Mouse (Mus musculus) spleen, adult 2 months (tissue): ENCODE measurements around the gene Alox12. TPM values are rescaled to one million over a fixed set of nuclear protein-coding genes. Genes with fewer than 3 reads are reported as not detected.

ENCODE experiments used
- DNase-seq, 2 experiments: peaks; one replicate each; pipeline versions ENCODE4 v3.0.0 to v3.0.0-alpha.2; 2012 to 2021; ENCODE audit warnings: low spot score in 2 of 2, low read depth in 1 of 2
- H3K27ac ChIP-seq: fragments of 200-500 bp; 2 replicates; pipeline ENCODE4 v1.5.1; 2012; ENCODE audit warnings: low read length, inconsistent platforms; ENCODE audit not compliant: insufficient read depth
- H3K27me3 ChIP-seq: fragments of 200-500 bp; 2 replicates; pipeline ENCODE4 v1.6.1; 2012; ENCODE audit warnings: mild to moderate bottlenecking, moderate library complexity, low read length, inconsistent platforms; ENCODE audit not compliant: control insufficient read depth, insufficient read depth
- H3K36me3 ChIP-seq: fragments of 200-500 bp; 2 replicates; pipeline ENCODE4 v1.6.1; 2012; ENCODE audit warnings: mild to moderate bottlenecking, low read length, inconsistent platforms; ENCODE audit not compliant: control insufficient read depth, insufficient read depth
- H3K4me1 ChIP-seq: fragments of 200-500 bp; 2 replicates; pipeline ENCODE4 v1.6.1; 2011; ENCODE audit warnings: inconsistent platforms; ENCODE audit not compliant: control insufficient read depth, insufficient read depth, insufficient read length
- H3K4me3 ChIP-seq: fragments of 200-500 bp; 2 replicates; pipeline ENCODE4 v1.5.1; 2011; ENCODE audit warnings: mild to moderate bottlenecking, inconsistent platforms; ENCODE audit not compliant: insufficient read depth, insufficient read length; ENCODE audit errors: extremely low read depth
- CTCF ChIP-seq: fragments of 200-500 bp; IDR thresholded peaks from 2 replicates; pipeline ENCODE4 v1.5.1; 2011; ENCODE audit warnings: mild to moderate bottlenecking, inconsistent platforms; ENCODE audit not compliant: insufficient read depth, insufficient read length, insufficient replicate concordance; ENCODE audit errors: extremely low read depth
- POLR2A ChIP-seq: fragments of 200-500 bp; IDR thresholded peaks from 2 replicates; pipeline ENCODE4 v1.6.1; 2011; ENCODE audit warnings: low read depth, low read length, inconsistent platforms
- WGBS: fragments of 180-500 bp; shearing (Covaris S2); methylation state at CpG from one replicate; pipeline ENCODE4 v1.1.7; 2018; 5-methylcytosine and 5-hydroxymethylcytosine counted together
- polyA plus RNA-seq: library from polyadenylated mRNA; depleted of rRNA; stranded (reverse); fragments of >200 nt; gene quantifications from 2 replicates; pipeline ENCODE4 v1.2.3, GENCODE M21; 2012; rRNA removed

Gene Alox12
- 21.1 and 21.4 TPM in 2 replicates for polyA plus RNA-seq

DNA sequence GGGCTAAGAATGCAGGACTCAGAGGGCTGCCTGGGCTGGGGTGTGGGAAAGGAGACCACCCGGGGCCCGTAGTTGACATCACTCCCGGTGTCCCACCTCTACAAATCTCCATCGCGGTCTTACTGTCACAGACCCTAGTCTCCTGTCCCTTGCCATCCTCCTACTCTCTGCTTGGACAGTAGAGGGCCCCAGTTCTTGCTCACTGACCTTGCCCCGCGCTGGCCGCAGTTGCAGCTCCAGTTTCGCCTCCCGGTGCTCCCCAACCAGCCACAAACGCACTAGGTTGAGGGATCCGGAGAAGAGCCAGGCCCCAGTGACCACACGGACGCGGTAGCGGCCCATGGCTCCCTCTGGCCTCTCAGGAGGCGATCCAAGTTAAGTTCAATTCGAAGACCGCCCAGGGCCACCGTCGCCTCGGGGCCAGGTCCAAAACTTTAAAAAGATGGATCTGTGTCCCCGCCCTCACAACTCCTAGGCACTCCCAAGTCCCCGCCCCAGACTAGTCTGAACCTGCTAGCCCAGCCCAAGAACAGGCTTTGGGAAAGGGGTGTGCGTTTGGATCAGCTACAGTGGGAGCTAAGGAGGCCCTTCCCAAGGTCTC lies at the start of gene Alox12:
Gene Alox12, minus strand, starts transcription at position 423 of the 601 bp plus-strand sequence.
- Histone ChIP-seq H3K27me3 (peaks cover 7% of the 10 kb centered on the region), H3K36me3 (no peaks in the 10 kb centered on the region), H3K4me1 (peaks cover 4% of the 10 kb centered on the region; the same call in 1 of the 2 replicates), H3K27ac (no peak within 1 kb of the TSS), H3K4me3 (peak within 1 kb of the TSS; percentile 22; the same call in 1 of the 2 replicates)
- DNase-seq, result no peak
- TF ChIP-seq CTCF (no peak), POLR2A (no peak)
- 21% methylated on average over 25 of the region's 25 CpGs for WGBS

DNA sequence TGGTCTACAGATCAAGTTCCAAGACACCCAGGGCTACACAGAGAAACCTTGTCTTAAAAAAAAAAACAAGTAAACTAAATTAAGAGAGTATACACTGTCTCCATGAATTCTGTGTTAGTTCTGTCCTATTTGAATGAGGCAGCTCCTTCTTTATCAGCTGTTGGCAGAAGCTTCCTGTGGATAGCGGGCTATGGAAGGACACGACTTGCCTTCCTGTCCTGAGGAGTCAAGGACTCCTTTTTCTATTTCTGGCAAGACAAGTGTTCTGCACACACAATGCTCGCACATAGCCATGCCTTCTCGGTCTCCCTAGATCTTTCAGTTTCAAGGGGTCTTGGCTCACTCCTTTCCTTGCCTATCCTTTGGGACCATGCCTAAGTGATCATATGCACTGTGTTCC lies 47.1 kb upstream of the Alox12 start:
- Histone ChIP-seq H3K27me3 (no peaks in the 10 kb centered on the region), H3K4me3 (no peak overlapping the region), H3K27ac (no peak overlapping the region), H3K36me3 (no peaks in the 10 kb centered on the region), H3K4me1 (peaks cover 15% of the 10 kb centered on the region; the same call in 1 of the 2 replicates)
- no peak for TF ChIP-seq CTCF
- no peak for TF ChIP-seq POLR2A
- WGBS, result 63% methylated on average over 4 of the region's 4 CpGs
- no peak for DNase-seq

DNA sequence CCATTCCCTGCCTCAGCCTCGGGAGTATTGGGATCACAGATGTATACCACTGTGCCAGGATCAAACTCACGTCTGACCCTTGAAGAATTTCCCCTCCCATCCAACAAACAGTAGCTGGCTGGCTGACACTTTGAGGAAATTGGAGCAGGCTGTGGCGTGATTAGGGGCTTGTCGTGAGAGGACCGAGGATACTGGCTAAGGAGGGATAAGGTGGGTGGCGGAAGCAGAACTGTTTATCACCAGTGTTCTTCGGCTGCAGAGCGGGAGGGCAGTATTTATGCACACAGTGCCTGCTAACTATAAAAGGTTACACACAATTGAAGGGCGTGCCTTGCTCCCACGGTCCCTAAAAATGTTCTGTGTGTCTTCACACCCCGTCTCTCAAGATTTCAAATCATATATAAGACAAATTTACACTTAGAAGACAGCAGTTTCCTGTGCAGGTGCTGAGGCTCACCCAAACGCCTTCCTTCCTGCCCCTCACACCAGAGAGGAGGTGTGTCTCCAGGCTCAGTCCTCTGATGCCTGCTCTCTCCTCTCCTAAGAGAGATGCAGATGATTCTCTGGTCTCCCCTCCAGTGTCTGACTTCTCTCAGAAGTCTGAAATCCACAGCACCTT lies 42.8 kb upstream of the Alox12 start:
- DNase-seq, result peak in 1 of 2 experiments; percentile 21
- 2% methylated on average over 12 of the region's 12 CpGs for WGBS
- no peaks in the 10 kb centered on the region for H3K27me3 ChIP-seq
- no peaks in the 10 kb centered on the region for H3K36me3 ChIP-seq
- H3K27ac ChIP-seq, result peak overlapping the region; percentile 79
- H3K4me1 ChIP-seq, result peaks cover 9% of the 10 kb centered on the region; the same call in 1 of the 2 replicates
- TF ChIP-seq POLR2A (no peak), CTCF (no peak)
- H3K4me3 ChIP-seq, result no peak overlapping the region

DNA sequence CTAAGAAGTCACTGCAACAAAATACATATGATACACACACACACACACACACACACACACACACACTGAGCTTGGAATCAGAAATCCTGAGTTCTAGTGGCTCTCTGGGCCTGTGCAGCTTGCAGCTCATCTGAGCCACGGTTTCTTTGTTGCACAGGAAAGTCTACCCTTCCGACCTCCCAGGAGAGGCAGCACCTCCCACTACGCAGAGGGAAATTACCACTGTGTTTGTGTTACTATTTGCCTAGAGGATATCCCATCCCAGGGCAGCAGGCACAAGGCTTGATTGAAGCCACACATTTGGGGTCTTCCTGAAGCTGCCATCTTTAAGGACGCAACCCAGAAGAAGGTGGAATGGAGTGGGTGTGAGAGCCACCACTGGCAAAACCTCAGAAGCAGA lies 42.3 kb upstream of the Alox12 start:
- TF ChIP-seq CTCF (no peak), POLR2A (no peak)
- Histone ChIP-seq H3K36me3 (no peaks in the 10 kb centered on the region), H3K4me1 (peaks cover 9% of the 10 kb centered on the region; the same call in 1 of the 2 replicates), H3K27ac (peak overlapping the region; percentile 79), H3K27me3 (no peaks in the 10 kb centered on the region), H3K4me3 (no peak overlapping the region)
- DNase-seq, result no peak
- WGBS, result 23% methylated on average over 4 of the region's 4 CpGs

DNA sequence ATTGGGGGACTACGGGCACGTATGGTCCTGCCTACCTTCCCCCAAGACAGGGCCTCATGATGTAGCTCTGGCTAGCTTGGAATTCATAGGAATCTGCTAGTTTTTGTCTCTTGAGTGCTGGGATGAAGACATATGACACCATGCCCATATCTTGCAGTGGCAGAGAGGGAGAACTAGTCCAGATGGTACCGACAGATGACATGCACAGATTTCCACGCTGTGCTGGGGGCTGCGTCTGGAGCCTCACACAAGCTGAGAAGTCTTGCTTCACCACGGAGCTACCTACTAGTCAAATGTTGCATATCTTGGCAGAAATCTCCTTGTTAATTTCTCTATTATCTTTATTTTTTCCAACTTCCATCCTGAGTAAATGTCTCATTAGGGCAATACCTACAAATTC lies 38.7 kb upstream of the Alox12 start:
- TF ChIP-seq POLR2A (no peak), CTCF (no peak)
- Histone ChIP-seq H3K4me1 (peaks cover 9% of the 10 kb centered on the region; the same call in 1 of the 2 replicates), H3K27ac (no peak overlapping the region), H3K27me3 (no peaks in the 10 kb centered on the region), H3K36me3 (no peaks in the 10 kb centered on the region), H3K4me3 (no peak overlapping the region)
- 92% methylated on average over 6 of the region's 6 CpGs for WGBS
- DNase-seq, result no peak

DNA sequence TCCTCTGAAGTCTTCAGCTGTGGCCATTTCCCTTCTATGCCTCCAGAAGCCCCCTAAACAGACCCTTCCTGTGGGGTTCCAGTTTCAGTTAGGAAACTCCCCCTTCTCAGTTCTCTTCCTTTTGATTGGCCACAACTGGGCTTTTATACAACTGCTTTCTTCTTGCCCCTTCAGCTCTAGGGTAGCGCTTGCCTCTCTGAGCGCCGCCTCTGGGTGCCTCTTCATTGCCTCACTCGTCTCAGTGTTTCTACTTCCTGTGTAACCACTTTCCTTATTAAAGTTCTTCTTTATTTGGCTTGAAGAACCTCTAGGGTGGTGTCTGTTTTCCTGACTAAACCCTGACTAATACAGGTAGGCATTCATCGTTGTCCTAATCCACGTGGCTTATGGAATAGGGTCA lies 36.1 kb upstream of the Alox12 start:
- Histone ChIP-seq H3K27me3 (no peaks in the 10 kb centered on the region), H3K36me3 (no peaks in the 10 kb centered on the region), H3K4me3 (no peak overlapping the region), H3K4me1 (no peaks in the 10 kb centered on the region), H3K27ac (no peak overlapping the region)
- TF ChIP-seq CTCF (no peak), POLR2A (no peak)
- WGBS, result 21% methylated on average over 6 of the region's 6 CpGs
- no peak for DNase-seq

DNA sequence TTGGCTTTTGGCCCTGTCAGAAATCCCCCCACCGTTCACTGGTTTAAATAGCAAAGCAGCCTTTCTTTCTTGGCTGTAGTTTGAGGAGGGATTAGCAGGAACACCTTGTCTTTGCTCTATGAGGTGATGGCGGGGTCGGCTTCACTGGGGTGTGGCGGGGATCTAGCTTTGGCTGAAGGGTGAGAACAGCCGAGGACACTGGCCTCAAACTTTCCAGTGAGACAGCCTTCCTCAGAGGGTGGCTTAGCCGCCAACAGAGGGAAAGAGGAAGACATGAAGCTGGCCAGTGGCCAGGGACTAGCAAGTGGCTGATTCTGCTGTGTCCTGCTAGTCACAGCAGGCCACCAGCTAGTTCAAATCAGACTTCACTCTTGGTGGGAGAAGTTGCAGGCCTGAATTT lies 34.1 kb upstream of the Alox12 start:
- Histone ChIP-seq H3K4me1 (no peaks in the 10 kb centered on the region), H3K36me3 (no peaks in the 10 kb centered on the region), H3K4me3 (no peak overlapping the region), H3K27ac (no peak overlapping the region), H3K27me3 (no peaks in the 10 kb centered on the region)
- WGBS, result 43% methylated on average over 6 of the region's 6 CpGs
- no peak for TF ChIP-seq POLR2A
- no peak for TF ChIP-seq CTCF
- DNase-seq, result no peak
